Mouse (Mus musculus) adrenal gland, postnatal 25 days (tissue): ENCODE data around the gene Nfe2. TPM values are rescaled to one million over a fixed set of nuclear protein-coding genes. Genes with fewer than 3 reads are reported as not detected.

ENCODE experiments used
- DNase-seq: peaks from one replicate; pipeline ENCODE4 v3.0.0; 2021; ENCODE audit warnings: mixed read lengths
- microRNA-seq, 2 experiments: library from miRNA; unstranded; fragments of <30 nt; microRNA quantifications; one replicate each; pipeline ENCODE4 v1.2.0; 2021
- total RNA-seq: library from RNA; stranded (reverse); gene quantifications from 2 replicates; pipeline ENCODE4 v1.2.3, GENCODE M21; 2021

Gene Nfe2
- total RNA-seq, 1 experiment from 2014 or later, result 0.58 TPM

- no peak for DNase-seq
These were observed 44.1 kb downstream of the Nfe2 start for GRCm38 (mm10) chr15:103214149-103214548.

- no peak for DNase-seq
These were observed 53.0 kb downstream of the Nfe2 start for GRCm38 (mm10) chr15:103205156-103205555.

- no peak for DNase-seq
These were observed 56.0 kb downstream of the Nfe2 start for GRCm38 (mm10) chr15:103202088-103202793.

Small RNA genes within 50 kb of the gene (microRNA-seq; reads per million reads assigned to microRNA genes)
- gene Mir148b, result 139 to 207 reads per million in 2 experiments

Other genes starting within 250 kb of the Nfe2 start
- gene Hoxc4, start 239.5 kb downstream of the Nfe2 start, total RNA-seq, result 7.3 and 8.4 TPM in 2 replicates
- gene Smug1, start 91.3 kb downstream of the Nfe2 start, total RNA-seq, result 12.1 and 19.9 TPM in 2 replicates
- 73.2 and 88.5 TPM in 2 replicates for gene Cbx5, start 18.6 kb downstream of the Nfe2 start, total RNA-seq
- 210 and 212 TPM in 2 replicates for gene Hnrnpa1, start 18.0 kb downstream of the Nfe2 start, total RNA-seq
- gene Copz1, start 14.3 kb upstream of the Nfe2 start, total RNA-seq, result 143 and 145 TPM in 2 replicates
- gene Gpr84, start 52.2 kb upstream of the Nfe2 start, total RNA-seq, result not detected in 2 replicates
- gene Zfp385a, start 81.7 kb upstream of the Nfe2 start, total RNA-seq, result 8.8 and 9.1 TPM in 2 replicates
- gene Itga5, start 108.4 kb upstream of the Nfe2 start, total RNA-seq, result 35.5 and 45.9 TPM in 2 replicates
- gene Gtsf1, start 172.1 kb upstream of the Nfe2 start, total RNA-seq, result not detected in 2 replicates
- not detected in 2 replicates for gene Gtsf2, start 190.1 kb upstream of the Nfe2 start, total RNA-seq
- gene Nckap1l, start 195.4 kb upstream of the Nfe2 start, total RNA-seq, result 2.5 and 3.0 TPM in 2 replicates
- 5.2 and 8.1 TPM in 2 replicates for gene Pde1b, start 244.6 kb upstream of the Nfe2 start, total RNA-seq